Mouse (Mus musculus) olfactory bulb, adult 2 months (tissue): ENCODE data around the gene Hadha.

Source experiments
- CTCF ChIP-seq: fragments of 200-500 bp; IDR thresholded peaks from 2 replicates; pipeline ENCODE4 v1.5.1; 2012; ENCODE audit warnings: low read depth, mild to moderate bottlenecking, low read length, moderate library complexity; ENCODE audit not compliant: insufficient read depth
- POLR2A ChIP-seq: fragments of 200-500 bp; IDR thresholded peaks from 2 replicates; pipeline ENCODE4 v1.6.1; 2012; ENCODE audit warnings: mild to moderate bottlenecking, low read depth, low read length, moderate library complexity; ENCODE audit not compliant: insufficient read depth

GRCm38 (mm10) chr5:30103340-30103739 is 51.6 kb downstream of the Hadha start:
- TF ChIP-seq POLR2A (no peak), CTCF (no peak)
